Mouse (Mus musculus) cerebellum, adult 11-12 months (tissue): Measurements from ENCODE around the gene Mrgpre.

Experiments used
- DNase-seq: peaks from one replicate; pipeline ENCODE4 v3.0.0; 2022

The Mrgpre gene

DNA sequence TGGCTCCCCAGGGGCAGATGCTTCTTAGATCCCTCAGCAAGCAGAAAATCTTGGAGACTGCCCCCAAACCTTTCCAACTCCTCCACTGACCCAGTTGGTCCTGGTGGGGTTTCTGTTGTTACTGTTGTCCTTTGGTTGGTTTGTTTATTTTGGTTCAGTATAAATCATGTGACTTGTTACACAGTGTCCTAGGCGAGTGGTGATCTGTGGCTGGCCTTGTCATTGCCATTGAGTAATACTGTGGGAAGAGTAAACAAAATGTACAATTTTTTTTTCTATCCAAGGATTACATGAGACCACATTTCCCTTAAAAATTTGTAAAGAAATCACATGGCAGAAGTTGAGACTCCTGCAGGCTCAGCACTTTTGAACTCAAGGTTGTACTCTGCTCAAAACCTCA lies 14.8 kb downstream of the Mrgpre start:
- DNase-seq = no peak

GRCm38 (mm10) chr7:143768267-143768666 lies 16.0 kb downstream of the Mrgpre start:
- DNase-seq = no peak

DNA sequence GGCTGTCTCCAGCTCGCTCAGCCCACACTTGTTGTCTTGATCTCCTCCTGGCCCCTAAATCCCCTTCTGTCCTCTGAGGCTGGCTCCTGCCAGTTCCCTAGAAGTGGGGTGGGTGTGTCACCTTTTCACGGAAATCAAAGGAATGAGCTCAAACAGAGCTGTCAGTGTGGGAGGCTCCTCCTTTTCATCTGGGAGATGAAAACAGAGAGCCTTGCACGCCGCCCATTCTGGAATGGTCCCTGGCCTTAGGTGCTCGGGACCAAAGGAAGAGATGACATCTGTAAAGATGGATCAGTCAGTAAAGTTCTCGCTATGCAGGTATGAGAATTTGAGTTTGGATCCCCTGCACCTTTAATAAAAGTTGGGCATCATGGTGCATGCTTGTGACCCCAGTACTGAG lies 17.4 kb downstream of the Mrgpre start, which contains the start of gene Mrgprg:
Gene Mrgprg, minus strand, starts transcription at position 101 of the 400 bp plus-strand sequence.
- DNase-seq = no peak

- DNase-seq = no peak
Measured at GRCm38 (mm10) chr7:143764876-143765530, 19.3 kb downstream of the Mrgpre start.

GRCm38 (mm10) chr7:143763794-143764193 lies 20.5 kb downstream of the Mrgpre start:
- no peak for DNase-seq

DNA sequence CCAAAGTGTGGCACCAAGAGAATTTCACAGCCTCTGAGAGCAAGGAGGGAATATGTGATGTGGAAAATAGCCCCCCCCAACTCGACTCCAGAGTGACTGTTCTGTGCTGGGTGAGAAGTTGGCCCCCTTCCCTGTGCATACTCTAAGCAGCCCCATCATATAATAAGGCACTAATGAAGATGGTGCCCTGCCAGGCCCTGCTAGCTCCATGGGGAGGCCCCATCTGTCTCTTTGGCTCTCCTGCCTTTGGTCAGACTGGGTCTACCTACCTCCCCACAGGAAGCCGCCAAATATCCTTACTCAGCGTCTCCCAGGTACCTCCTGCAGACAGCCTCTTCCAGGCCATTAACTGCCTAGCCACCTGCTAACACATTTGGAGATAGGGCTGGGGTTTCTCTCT lies 25.3 kb downstream of the Mrgpre start:
- peak; percentile 84 for DNase-seq

- no peak for DNase-seq
Measured at GRCm38 (mm10) chr7:143757696-143758095, 26.6 kb downstream of the Mrgpre start.

GRCm38 (mm10) chr7:143757027-143757390 lies 27.3 kb downstream of the Mrgpre start:
- DNase-seq = peak; percentile 71

DNA sequence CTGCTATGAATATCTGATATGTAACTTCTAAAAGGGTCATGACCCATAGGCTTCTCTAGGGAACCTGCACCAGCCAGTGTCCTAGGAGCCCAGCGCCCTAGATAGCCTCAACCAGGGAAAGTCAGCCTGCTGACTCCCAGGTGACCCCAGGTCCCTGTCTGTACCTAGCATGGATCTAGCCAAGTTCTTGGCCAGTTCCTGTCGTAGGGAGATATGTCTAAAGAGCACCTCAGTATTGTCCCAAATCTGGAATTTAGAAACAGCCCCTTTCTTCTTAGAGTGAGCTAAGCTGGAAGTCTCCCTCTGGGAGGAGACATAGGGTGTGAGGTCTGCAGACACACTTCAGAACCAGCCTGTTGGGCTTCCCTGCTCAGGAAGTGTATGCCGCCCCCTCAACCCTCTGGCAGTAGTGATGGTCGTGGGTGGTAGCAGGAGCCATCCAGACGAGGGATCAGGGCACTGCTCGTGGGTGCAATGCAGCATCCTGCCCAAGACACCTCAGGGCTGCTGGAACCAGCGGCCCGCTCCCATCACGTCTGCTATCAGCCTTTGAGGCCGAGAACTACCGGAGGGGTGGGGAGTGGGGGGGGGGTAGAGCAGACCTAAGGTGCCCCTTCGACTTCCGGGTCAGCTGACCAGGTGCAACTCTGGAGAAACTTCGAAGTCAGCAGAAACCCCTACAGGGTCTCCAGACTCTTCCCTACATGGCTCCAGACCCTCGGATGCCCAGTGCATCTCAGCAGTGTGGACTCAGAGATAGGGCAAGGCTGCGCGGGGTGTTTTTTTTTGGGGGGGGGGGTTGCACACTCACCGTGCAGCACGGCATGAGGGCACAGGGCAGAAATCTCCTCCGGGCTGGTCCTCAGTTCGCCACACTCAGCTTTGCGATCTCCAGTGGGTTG lies 27.9 kb downstream of the Mrgpre start, which contains the start of gene Osbpl5:
Gene Osbpl5, minus strand, starts transcription at position 861 of the 902 bp plus-strand sequence.
- DNase-seq = no peak

GRCm38 (mm10) chr7:143755357-143756124 lies 28.8 kb downstream of the Mrgpre start:
- peak; percentile 52 for DNase-seq

DNA sequence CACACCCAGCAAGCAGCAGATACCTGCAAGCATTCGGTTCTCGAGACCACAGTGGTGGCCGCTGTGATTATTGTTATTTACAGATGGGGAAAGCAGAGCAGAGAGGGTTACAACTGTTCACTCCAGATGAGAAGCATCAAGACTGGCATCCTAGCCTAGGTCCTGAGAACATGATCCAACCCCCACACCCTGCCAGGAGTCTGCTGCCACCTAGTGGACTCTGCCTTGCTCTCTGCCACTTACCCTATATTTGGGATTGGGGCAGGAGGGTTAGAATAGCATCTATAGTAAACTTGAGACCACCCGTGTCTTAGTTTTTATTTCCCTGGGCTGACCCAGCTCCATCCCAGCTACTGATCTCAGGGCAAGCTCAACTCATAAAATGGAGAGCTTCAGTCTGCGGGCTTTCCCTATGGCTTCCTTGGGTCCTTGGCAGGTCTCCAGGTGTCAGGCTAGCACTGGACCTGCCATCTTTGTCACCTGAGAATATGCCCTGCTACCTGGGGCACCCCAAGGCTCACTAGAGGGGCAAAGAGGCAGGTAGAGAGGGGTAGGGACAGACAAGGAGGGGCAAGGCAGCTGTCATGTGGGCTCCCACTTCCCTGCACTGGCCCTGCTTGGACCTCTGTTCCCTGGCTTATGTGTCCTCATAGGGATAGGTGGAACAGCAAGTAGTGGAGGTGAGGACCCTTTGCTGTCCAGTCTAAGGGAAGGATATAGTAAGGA lies 30.1 kb downstream of the Mrgpre start:
- DNase-seq = peak; percentile 40

GRCm38 (mm10) chr7:143752606-143753005 lies 31.7 kb downstream of the Mrgpre start:
- peak; percentile 63 for DNase-seq

DNA sequence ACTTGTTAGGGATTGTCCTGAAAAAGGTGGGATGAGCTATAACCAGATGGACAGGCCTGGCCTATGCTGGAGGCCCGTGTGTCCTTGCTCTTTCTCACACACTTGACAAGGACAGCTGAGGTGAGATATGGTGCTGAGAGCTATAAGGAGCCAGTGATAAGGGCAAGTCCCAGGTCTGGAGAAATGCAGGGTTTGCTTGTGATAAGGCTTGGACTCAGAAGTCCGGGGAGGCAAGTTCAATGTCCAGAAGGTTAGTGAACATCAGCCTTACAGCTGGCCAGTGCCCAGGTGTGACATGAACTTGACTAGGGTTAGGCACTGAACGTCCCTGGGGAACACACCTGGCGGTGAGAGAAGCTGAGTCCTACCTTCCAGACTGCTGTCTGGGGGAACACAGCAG lies 32.2 kb downstream of the Mrgpre start:
- no peak for DNase-seq

DNA sequence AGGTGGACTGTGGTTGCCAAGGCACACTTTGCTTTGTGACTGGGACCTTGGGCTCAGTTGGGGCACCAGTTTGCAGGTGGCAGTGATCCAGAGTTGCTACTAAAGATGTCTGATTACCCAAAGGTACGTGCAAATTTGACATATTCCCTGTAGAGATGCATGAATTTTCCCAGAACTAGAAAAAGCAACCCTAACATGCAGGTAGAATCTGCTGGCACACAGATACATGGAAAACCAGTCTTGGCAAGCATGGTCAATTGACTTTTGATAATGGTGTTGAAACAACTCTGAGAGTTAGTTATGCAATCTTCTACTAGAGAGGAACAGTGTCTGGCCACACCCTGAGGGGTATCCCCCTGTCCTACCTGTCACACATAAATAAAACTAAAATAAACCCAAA lies 32.9 kb downstream of the Mrgpre start:
- DNase-seq = no peak

DNA sequence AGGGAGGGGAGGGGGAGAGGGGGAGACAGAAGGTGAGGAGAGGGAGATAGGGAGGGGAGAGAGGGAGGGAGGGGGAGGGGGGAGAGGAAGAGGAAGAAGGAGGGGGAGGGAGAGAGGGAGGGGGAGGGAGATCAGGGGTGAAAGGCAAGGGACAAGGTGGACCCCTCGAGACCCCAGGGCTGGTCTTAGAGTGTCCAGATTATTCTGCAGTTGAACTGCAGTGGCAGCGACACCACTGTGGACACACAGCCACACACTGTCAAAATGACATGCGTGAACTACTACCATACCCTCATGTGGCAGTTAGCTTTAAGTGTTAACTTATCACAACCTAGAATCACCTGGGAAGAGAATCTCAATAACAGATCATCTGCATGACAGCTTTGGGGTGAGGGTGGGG lies 35.3 kb downstream of the Mrgpre start:
- no peak for DNase-seq

GRCm38 (mm10) chr7:143748041-143748868 lies 36.0 kb downstream of the Mrgpre start:
- DNase-seq = peak; percentile 75

GRCm38 (mm10) chr7:143740653-143741052 lies 43.6 kb downstream of the Mrgpre start:
- no peak for DNase-seq

GRCm38 (mm10) chr7:143739511-143740461 lies 44.5 kb downstream of the Mrgpre start:
- no peak for DNase-seq

DNA sequence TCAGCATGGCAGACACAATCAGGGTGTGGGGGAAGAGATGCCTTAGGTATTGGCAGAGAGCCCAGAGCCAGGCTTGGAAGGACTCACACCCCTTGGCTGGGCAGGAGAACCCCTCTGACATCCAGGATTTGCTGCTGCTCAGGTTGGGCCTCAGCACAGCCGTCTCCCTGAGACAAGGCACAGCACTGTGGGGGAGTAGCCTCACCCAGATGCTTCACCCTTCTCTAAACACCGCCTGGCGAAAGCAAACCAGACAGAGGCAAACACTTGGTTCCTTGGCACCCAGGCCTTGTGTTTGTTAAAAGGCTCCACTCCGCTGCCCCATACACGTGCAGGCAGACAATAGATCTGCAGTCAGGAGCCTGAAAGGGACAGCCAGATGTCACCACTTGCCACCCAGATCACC lies 45.7 kb downstream of the Mrgpre start:
- no peak for DNase-seq

- DNase-seq = no peak
Measured at GRCm38 (mm10) chr7:143738194-143738593, 46.1 kb downstream of the Mrgpre start.
